ENCODE assay signal across 8 mouse cellular contexts in genomic region chr4:103120874-103121389, GRCm38 (mm10). TPM values are rescaled to one million over a fixed set of nuclear protein-coding genes. Genes with fewer than 3 reads are reported as not detected.
DNase-seq lines count a peak whose midpoint lies in the region; ATAC-seq and TF ChIP-seq lines count a peak whose summit lies in the region.

No protein-coding gene starts in this region.

- H3K36me3 ChIP-seq in thymus, adult 2 months (ENCODE audit: control insufficient read depth, insufficient read depth, low read length): no peaks in the 10 kb centered on the region; the same call in 1 of the 2 replicates
- no peaks in the 10 kb centered on the region for H3K36me3 ChIP-seq in forebrain, embryonic 11.5 days (ENCODE audit: control insufficient read depth, insufficient read depth, low read length)

- ATAC-seq in forebrain, embryonic 11.5 days (replicated peaks; ENCODE audit: low FRiP score): no peak

- peak overlapping the region; percentile 72 for H3K27ac ChIP-seq in thymus, adult 2 months (ENCODE audit: control insufficient read depth, insufficient read depth, low read length)
- no peak overlapping the region for H3K27ac ChIP-seq in forebrain, embryonic 11.5 days (ENCODE audit: low read depth, low read length)

- no peak for TF ChIP-seq CTCF in thymus, adult 2 months (IDR thresholded peaks at IDR 0.05; ENCODE audit: borderline replicate concordance, control insufficient read depth, extremely low read depth, insufficient read depth, low read length, poor library complexity)

- H3K9me3 ChIP-seq in forebrain, embryonic 11.5 days (ENCODE audit: control insufficient read depth, low read length): no peaks in the 10 kb centered on the region

- H3K4me2 ChIP-seq in forebrain, embryonic 11.5 days (ENCODE audit: low read depth, low read length, severe bottlenecking): peak overlapping the region; percentile 68; the same call in 1 of the 2 replicates

- TF ChIP-seq POLR2A in thymus, adult 2 months (IDR thresholded peaks at IDR 0.05; ENCODE audit: control insufficient read depth, extremely low read depth, insufficient read depth, low read length, poor library complexity): no peak

- WGBS in thymus, adult 2 months: 34% methylated on average over 9 of the region's 9 CpGs
- WGBS in forebrain, embryonic 11.5 days: 89% methylated on average over 9 of the region's 9 CpGs

- H3K27me3 ChIP-seq in thymus, adult 2 months (ENCODE audit: control insufficient read depth, insufficient read depth, low read length): no peaks in the 10 kb centered on the region
- no peaks in the 10 kb centered on the region for H3K27me3 ChIP-seq in forebrain, embryonic 11.5 days (ENCODE audit: control insufficient read depth, insufficient read depth, low read length)

- H3K4me3 ChIP-seq in thymus, adult 2 months (ENCODE audit: control insufficient read depth, insufficient read depth, low read length): peak overlapping the region; percentile 18; the same call in 1 of the 2 replicates
- H3K4me3 ChIP-seq in forebrain, embryonic 11.5 days (ENCODE audit: low read depth, low read length): no peak overlapping the region

- peak; percentile 24 for DNase-seq in thymus, adult 2 months
- no peak for DNase-seq in thymus, adult 18-20 months
- DNase-seq in forebrain, embryonic 11.5 days (ENCODE audit: low spot score): no peak
- DNase-seq in liver (peak; percentile 36), adipocyte (ENCODE audit: low spot score) (no peak)
- peak; percentile 26 to 27 for DNase-seq in thymus, postnatal 36 days
- no peak for DNase-seq in layer of hippocampus, postnatal 10 days (ENCODE audit: low spot score in 2 of 2)
- DNase-seq in lung, postnatal 4 days: no peak

- no peak overlapping the region for H3K9ac ChIP-seq in forebrain, embryonic 11.5 days (ENCODE audit: low read length)

- H3K4me1 ChIP-seq in thymus, adult 2 months (replicated peaks; ENCODE audit: control insufficient read depth, insufficient read depth, low read length): peaks cover 5% of the 10 kb centered on the region
- peaks cover 5% of the 10 kb centered on the region; the same call in 1 of the 2 replicates for H3K4me1 ChIP-seq in forebrain, embryonic 11.5 days (replicated peaks; ENCODE audit: control insufficient read depth, insufficient read depth, low read length)

RNA-seq across cellular contexts. Expression of gene Wdr78, which starts 6.6 kb away (rescaled TPM):
- polyA plus RNA-seq in thymus, adult 2 months (2012; rRNA removed): 50.2 and 54.6 TPM in 2 replicates
- polyA plus RNA-seq in forebrain, embryonic 11.5 days (2014; fragmentation: Nextera tagmentation; extraction: Ambion mirVana): 5.9 and 6.9 TPM in 2 replicates
- total RNA-seq in layer of hippocampus, postnatal 10 days (2021): 10 to 100 TPM in 1 of 2 experiments, 1 to 10 TPM in 1; 9.3 to 10.9 TPM

RNA-seq across cellular contexts. Expression of gene Mier1, which starts 6.7 kb away (rescaled TPM):
- 63.8 and 65.4 TPM in 2 replicates for polyA plus RNA-seq in thymus, adult 2 months (2012; rRNA removed)
- polyA plus RNA-seq in forebrain, embryonic 11.5 days (2014; fragmentation: Nextera tagmentation; extraction: Ambion mirVana): 36.2 and 43.7 TPM in 2 replicates
- total RNA-seq in layer of hippocampus, postnatal 10 days (2021): 10 to 100 TPM; 45.8 to 53.8 TPM

Comparison
In these comparisons a context has a peak if more than half of its experiments do, and no peak if none do; other contexts are left out.
1. DNase-seq: peak in thymus, adult 2 months (single experiment), liver (single experiment) and thymus, postnatal 36 days (2 of 2); none in thymus, adult 18-20 months (0 of 2), forebrain, embryonic 11.5 days (single experiment), layer of hippocampus, postnatal 10 days (0 of 2), adipocyte (single experiment) and lung, postnatal 4 days (0 of 2).